Mouse (Mus musculus) testis, adult 2 months (tissue): ENCODE results near the gene Olfml2b.

Experiments used
- CTCF ChIP-seq: fragments of 200-500 bp; IDR thresholded peaks from 2 replicates; pipeline ENCODE4 v1.5.1; 2012; ENCODE audit warnings: low read depth, mild to moderate bottlenecking, inconsistent platforms, low read length, moderate library complexity; ENCODE audit not compliant: control insufficient read depth, insufficient read depth, insufficient replicate concordance
- POLR2A ChIP-seq: fragments of 200-500 bp; IDR thresholded peaks from 2 replicates; pipeline ENCODE4 v1.6.1; 2012; ENCODE audit warnings: low read depth, mild to moderate bottlenecking, inconsistent platforms, low read length, moderate library complexity; ENCODE audit not compliant: control insufficient read depth

DNA sequence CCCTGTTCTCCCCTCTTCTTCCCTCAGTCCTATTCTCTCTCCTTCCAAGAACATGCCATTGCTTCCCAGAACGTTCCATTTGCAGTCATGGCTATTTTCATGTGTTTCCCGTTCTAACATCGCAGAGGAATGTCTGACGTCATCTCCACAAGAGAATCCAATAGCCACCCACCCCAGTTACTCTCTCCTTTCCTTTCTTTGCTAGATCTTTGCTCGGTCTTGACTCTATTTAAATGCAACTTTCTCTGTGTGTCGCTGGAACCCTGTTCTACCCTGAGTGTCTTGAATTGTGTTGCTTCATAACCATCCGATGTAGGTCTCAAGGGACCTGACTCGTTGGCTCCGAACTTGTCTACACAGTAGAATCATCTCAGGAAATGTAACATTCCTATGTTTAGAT lies 55.2 kb downstream of the Olfml2b start:
- no peak for TF ChIP-seq CTCF
- no peak for TF ChIP-seq POLR2A
